Mouse (Mus musculus) midbrain, postnatal 0 days (tissue): ENCODE data around the gene Eps15l1. TPM values are rescaled to one million over a fixed set of nuclear protein-coding genes. Genes with fewer than 3 reads are reported as not detected.

Experiments used
- ATAC-seq: fragments of 200-750 bp; cut with Nextera tagmentation; 2 replicates; pipeline ENCODE4 v1.8.0; 2017; ENCODE audit warnings: moderate number of reproducible peaks, mild to moderate bottlenecking, moderate TSS enrichment, moderate library complexity; ENCODE audit not compliant: low FRiP score
- DNase-seq: peaks from one replicate; pipeline ENCODE4 v3.0.0-alpha.2; 2015; ENCODE audit warnings: low spot score
- H3K27ac ChIP-seq: fragments of 300-500 bp; sonication (generic); 2 replicates; pipeline ENCODE4 v1.5.1; 2014; ENCODE audit warnings: low read depth, mild to moderate bottlenecking, low read length, mixed read lengths
- H3K27me3 ChIP-seq: fragments of 300-500 bp; sonication (generic); 2 replicates; pipeline ENCODE4 v1.6.1; 2014; ENCODE audit warnings: low read length, control low read depth, mixed read lengths; ENCODE audit not compliant: insufficient read depth
- H3K36me3 ChIP-seq: fragments of 300-500 bp; sonication (generic); 2 replicates; pipeline ENCODE4 v1.6.1; 2014; ENCODE audit warnings: low read length, control low read depth, mixed read lengths; ENCODE audit not compliant: insufficient read depth
- H3K4me1 ChIP-seq: fragments of 300-500 bp; sonication (generic); 2 replicates; pipeline ENCODE4 v1.6.1; 2014; ENCODE audit warnings: mild to moderate bottlenecking, control low read depth, antibody characterized with exemption, low read length, mixed read lengths; ENCODE audit not compliant: insufficient read depth
- H3K4me2 ChIP-seq: fragments of 300-500 bp; sonication (generic); 2 replicates; pipeline ENCODE4 v1.6.1; 2014; ENCODE audit warnings: low read depth, mild to moderate bottlenecking, low read length, mixed read lengths; ENCODE audit not compliant: poor library complexity, severe bottlenecking
- H3K4me3 ChIP-seq: fragments of 300-500 bp; sonication (generic); 2 replicates; pipeline ENCODE4 v1.5.1; 2014; ENCODE audit warnings: low read depth, mild to moderate bottlenecking, low read length, moderate library complexity
- H3K9ac ChIP-seq: fragments of 300-500 bp; sonication (generic); replicated peaks from 2 replicates; pipeline ENCODE4 v1.6.1; 2014; ENCODE audit warnings: mild to moderate bottlenecking, low read length, moderate library complexity, mixed read lengths; ENCODE audit not compliant: poor library complexity, severe bottlenecking
- H3K9me3 ChIP-seq: fragments of 300-500 bp; sonication (generic); 2 replicates; pipeline ENCODE4 v1.6.1; 2016; ENCODE audit warnings: low read length, control low read depth
- CTCF ChIP-seq: IDR thresholded peaks from 2 replicates; pipeline ENCODE4 v1.5.1; 2016; ENCODE audit warnings: antibody characterized with exemption, mild to moderate bottlenecking
- WGBS: fragments of 180-500 bp; shearing (Covaris S2); extraction: QIAGEN DNeasy Blood & Tissue Kit; methylation state at CpG from one replicate; pipeline ENCODE4 v1.1.7; 2014; 5-methylcytosine and 5-hydroxymethylcytosine counted together
- polyA plus RNA-seq: library from polyadenylated mRNA; unstranded; fragments of >200 nt; fragmentation: Nextera tagmentation; extraction: Ambion mirVana; gene quantifications from 2 replicates; pipeline ENCODE4 v1.2.1, GENCODE M21; 2015
- total RNA-seq: library from RNA; depleted of rRNA; stranded (reverse); fragments of >200 nt; gene quantifications from 2 replicates; pipeline ENCODE4 v1.2.3, GENCODE M21; 2014

The Eps15l1 gene
- total and polyA plus RNA-seq, 2 experiments from 2014 or later, result 51.3 to 65.7 TPM

- TF ChIP-seq CTCF, result peak; percentile 86
- Histone ChIP-seq H3K27me3 (no peaks in the 10 kb centered on the region), H3K4me3 (no peak overlapping the region), H3K27ac (no peak overlapping the region), H3K9ac (no peak overlapping the region), H3K4me1 (no peaks in the 10 kb centered on the region), H3K4me2 (no peak overlapping the region), H3K9me3 (no peaks in the 10 kb centered on the region), H3K36me3 (peaks cover 84% of the 10 kb centered on the region)
- peak; percentile 77 for DNase-seq
- 16% methylated on average over 3 of the region's 3 CpGs for WGBS
- peak; percentile 68; the same call in 1 of the 2 replicates for ATAC-seq
Measured at GRCm38 (mm10) chr8:72365826-72366225, 55.4 kb downstream of the Eps15l1 start.

GRCm38 (mm10) chr8:72365016-72365415, 56.2 kb downstream of the Eps15l1 start:
- Histone ChIP-seq H3K9ac (no peak overlapping the region), H3K27me3 (no peaks in the 10 kb centered on the region), H3K4me3 (no peak overlapping the region), H3K4me2 (no peak overlapping the region), H3K27ac (no peak overlapping the region), H3K4me1 (no peaks in the 10 kb centered on the region), H3K9me3 (no peaks in the 10 kb centered on the region), H3K36me3 (peaks cover 77% of the 10 kb centered on the region)
- TF ChIP-seq CTCF, result no peak
- WGBS, result 96% methylated on average over 2 of the region's 2 CpGs
- no peak for ATAC-seq
- DNase-seq, result no peak

GRCm38 (mm10) chr8:72363457-72363856, 57.8 kb downstream of the Eps15l1 start:
- ATAC-seq, result no peak
- no peak overlapping the region for H3K4me3 ChIP-seq
- no peaks in the 10 kb centered on the region for H3K27me3 ChIP-seq
- H3K27ac ChIP-seq, result no peak overlapping the region
- H3K9me3 ChIP-seq, result no peaks in the 10 kb centered on the region
- 86% methylated on average over 7 of the region's 7 CpGs for WGBS
- no peak for TF ChIP-seq CTCF
- H3K36me3 ChIP-seq, result peaks cover 74% of the 10 kb centered on the region
- H3K9ac ChIP-seq, result no peak overlapping the region
- no peak overlapping the region for H3K4me2 ChIP-seq
- H3K4me1 ChIP-seq, result no peaks in the 10 kb centered on the region
- no peak for DNase-seq

GRCm38 (mm10) chr8:72362754-72363153, 58.5 kb downstream of the Eps15l1 start:
- WGBS, result 96% methylated on average over 4 of the region's 4 CpGs
- H3K36me3 ChIP-seq, result peaks cover 74% of the 10 kb centered on the region
- DNase-seq, result no peak

GRCm38 (mm10) chr8:72360162-72360561, 61.1 kb downstream of the Eps15l1 start:
- H3K9ac ChIP-seq, result no peak overlapping the region
- H3K36me3 ChIP-seq, result peaks cover 74% of the 10 kb centered on the region
- no peak for DNase-seq
- no peaks in the 10 kb centered on the region for H3K27me3 ChIP-seq
- TF ChIP-seq CTCF, result no peak
- no peak overlapping the region for H3K4me2 ChIP-seq
- no peak overlapping the region for H3K4me3 ChIP-seq
- H3K27ac ChIP-seq, result no peak overlapping the region
- no peak for ATAC-seq
- no peaks in the 10 kb centered on the region for H3K4me1 ChIP-seq
- H3K9me3 ChIP-seq, result no peaks in the 10 kb centered on the region

More at GRCm38 (mm10) chr8:72362754-72363153, 58.5 kb downstream of the Eps15l1 start:
- no peaks in the 10 kb centered on the region for H3K9me3 ChIP-seq
- H3K27ac ChIP-seq, result no peak overlapping the region
- H3K27me3 ChIP-seq, result no peaks in the 10 kb centered on the region
- no peak overlapping the region for H3K4me2 ChIP-seq
- ATAC-seq, result no peak
- H3K9ac ChIP-seq, result no peak overlapping the region
- no peaks in the 10 kb centered on the region for H3K4me1 ChIP-seq
- TF ChIP-seq CTCF, result no peak
- H3K4me3 ChIP-seq, result no peak overlapping the region

- DNase-seq (no peak), ATAC-seq (no peak)
- no peak overlapping the region for H3K4me3 ChIP-seq
- no peaks in the 10 kb centered on the region for H3K9me3 ChIP-seq
- 97% methylated on average over 3 of the region's 3 CpGs for WGBS
- no peak for TF ChIP-seq CTCF
- no peaks in the 10 kb centered on the region for H3K27me3 ChIP-seq
- H3K27ac ChIP-seq, result no peak overlapping the region
- no peak overlapping the region for H3K9ac ChIP-seq
- peaks cover 61% of the 10 kb centered on the region for H3K36me3 ChIP-seq
- H3K4me2 ChIP-seq, result no peak overlapping the region
- no peaks in the 10 kb centered on the region for H3K4me1 ChIP-seq
Measured at GRCm38 (mm10) chr8:72356593-72356992, 64.7 kb downstream of the Eps15l1 start.
